ENCODE assay signal across 8 mouse cellular contexts in genomic region chr15:8627097-8627537, GRCm38 (mm10).
DNase-seq lines count a peak whose midpoint lies in the region; ATAC-seq and TF ChIP-seq lines count a peak whose summit lies in the region.

No protein-coding gene starts in this region.

- H3K9me3 ChIP-seq in ES-E14 (ENCODE audit: control insufficient read depth, insufficient read depth, low read depth, low read length), result no peaks in the 10 kb centered on the region
- H3K9me3 ChIP-seq in lung, embryonic 14.5 days (ENCODE audit: low read depth, low read length), result no peaks in the 10 kb centered on the region
- H3K9me3 ChIP-seq in neural tube, embryonic 15.5 days (replicated peaks), result no peaks in the 10 kb centered on the region

- H3K4me3 ChIP-seq in ES-E14 (ENCODE audit: insufficient read depth in 1 of 2, low read depth in 1 of 2, low read length in 2 of 2, poor library complexity in 1 of 2, severe bottlenecking in 1 of 2), result peak overlapping the region in 1 of 2 experiments; percentile 52; a peak in 2 of 4 replicates
- peak overlapping the region; percentile 33 for H3K4me3 ChIP-seq in lung, embryonic 14.5 days (ENCODE audit: low read depth, low read length)
- peak overlapping the region; percentile 42 for H3K4me3 ChIP-seq in neural tube, embryonic 15.5 days (replicated peaks)

- peak; percentile 72 to 75 for ATAC-seq in hematopoietic stem cell, adult 5-6 weeks (replicated peaks in 1 of 2; ENCODE audit: insufficient read depth in 1 of 2, low FRiP score in 2 of 2, low TSS enrichment in 1 of 2, low read depth in 1 of 2, poor library complexity in 2 of 2, severe bottlenecking in 2 of 2)
- ATAC-seq in lung, embryonic 14.5 days (ENCODE audit: insufficient read depth), result peak; percentile 16; the same call in 1 of the 2 replicates
- ATAC-seq in neural tube, embryonic 15.5 days (ENCODE audit: low FRiP score), result peak; percentile 7; the same call in 1 of the 2 replicates

- H3K36me3 ChIP-seq in ES-E14 (ENCODE audit: control insufficient read depth, insufficient read depth, low read length, poor library complexity, severe bottlenecking), result no peaks in the 10 kb centered on the region
- H3K36me3 ChIP-seq in lung, embryonic 14.5 days (ENCODE audit: insufficient read depth), result no peaks in the 10 kb centered on the region
- H3K36me3 ChIP-seq in neural tube, embryonic 15.5 days, result no peaks in the 10 kb centered on the region

- H3K9ac ChIP-seq in ES-E14 (ENCODE audit: insufficient read depth, low read depth, low read length, poor library complexity, severe bottlenecking), result no peak overlapping the region
- H3K9ac ChIP-seq in lung, embryonic 14.5 days, result no peak overlapping the region
- peak overlapping the region; percentile 33 for H3K9ac ChIP-seq in neural tube, embryonic 15.5 days (replicated peaks)

- DNase-seq in ES-E14 (ENCODE audit: low read depth, low spot score), result peak; percentile 50
- peak; percentile 72 to 74 for DNase-seq in cerebellum, adult 18-20 months
- peak; percentile 73 for DNase-seq in forelimb bud, embryonic 11.5 days (ENCODE audit: low read depth, low spot score)
- peak; percentile 43 to 73 for DNase-seq in layer of hippocampus, adult 8-10 months (ENCODE audit: low spot score in 2 of 2)
- DNase-seq in lung, embryonic 14.5 days, result peak; percentile 86
- DNase-seq in thymus, adult 18-20 months, result peak; percentile 31 to 50

- no peak overlapping the region for H3K27ac ChIP-seq in ES-E14 (ENCODE audit: insufficient read depth, low read depth, low read length, poor library complexity, severe bottlenecking)
- H3K27ac ChIP-seq in lung, embryonic 14.5 days (ENCODE audit: low read depth), result no peak overlapping the region
- no peak overlapping the region for H3K27ac ChIP-seq in neural tube, embryonic 15.5 days (replicated peaks)

- H3K4me2 ChIP-seq in lung, embryonic 14.5 days, result peak overlapping the region; percentile 71
- peak overlapping the region; percentile 84 for H3K4me2 ChIP-seq in neural tube, embryonic 15.5 days

- H3K27me3 ChIP-seq in lung, embryonic 14.5 days (ENCODE audit: insufficient read depth, low read length), result no peaks in the 10 kb centered on the region
- H3K27me3 ChIP-seq in neural tube, embryonic 15.5 days (replicated peaks), result peaks cover 13% of the 10 kb centered on the region; the same call in 1 of the 2 replicates

- WGBS in lung, embryonic 14.5 days, result 2% methylated on average over 15 of the region's 15 CpGs
- WGBS in neural tube, embryonic 15.5 days, result 1% methylated on average over 15 of the region's 15 CpGs

- in situ Hi-C loops in ES-E14 (cut with MboI; ENCODE audit: low sequenced_read_pairs in 2 of 2, unreplicated experiment in 2 of 2), result no loop called here

- H3K4me1 ChIP-seq in ES-E14 (ENCODE audit: control insufficient read depth in 2 of 2, insufficient read depth in 2 of 2, low read length in 2 of 2, poor library complexity in 1 of 2), result 0 out of 4 replicates have a peak, but pooled peaks cover 0 to 2% of the 10 kb centered on the region in 2 experiments
- 0 out of 2 replicates have a peak, but pooled peaks cover 2% of the 10 kb centered on the region for H3K4me1 ChIP-seq in lung, embryonic 14.5 days (ENCODE audit: insufficient read depth)
- H3K4me1 ChIP-seq in neural tube, embryonic 15.5 days, result peaks cover 29% of the 10 kb centered on the region

- peak; percentile 94 for TF ChIP-seq CTCF in lung, embryonic 14.5 days (IDR thresholded peaks at IDR 0.05; ENCODE audit: low read depth)

TF ChIP-seq in ES-E14, 5 proteins besides CTCF, POLR2A, EP300 and RAD21:
- TF ChIP-seq ZC3H11A (IDR thresholded peaks at IDR 0.05; ENCODE audit: borderline replicate concordance, low read depth, low read length) (peak; percentile 69; the same call in 1 of the 2 replicates), MAFK (IDR thresholded peaks at IDR 0.05; ENCODE audit: insufficient read depth, low read depth, low read length) (no peak)

Comparison
In these comparisons a context has a peak if more than half of its experiments do, and no peak if none do; other contexts are left out.
1. ATAC-seq: peak in every context shown above with its lines; median percentile 74 in hematopoietic stem cell, adult 5-6 weeks; 16 in lung, embryonic 14.5 days; 7 in neural tube, embryonic 15.5 days.